Mouse (Mus musculus) urinary bladder, adult 2 months (tissue): ENCODE results near the gene Slc9b1. TPM values are rescaled to one million over a fixed set of nuclear protein-coding genes. Genes with fewer than 3 reads are reported as not detected.

Source experiments
- DNase-seq: peaks from one replicate; pipeline ENCODE4 v3.0.0; 2022; ENCODE audit warnings: low spot score
- polyA plus RNA-seq: library from polyadenylated mRNA; depleted of rRNA; stranded (reverse); fragments of >200 nt; gene quantifications from 2 replicates; pipeline ENCODE4 v1.2.3, GENCODE M21; 2012

Slc9b1 gene
- polyA plus RNA-seq, 1 experiment: 0.28 TPM

DNA sequence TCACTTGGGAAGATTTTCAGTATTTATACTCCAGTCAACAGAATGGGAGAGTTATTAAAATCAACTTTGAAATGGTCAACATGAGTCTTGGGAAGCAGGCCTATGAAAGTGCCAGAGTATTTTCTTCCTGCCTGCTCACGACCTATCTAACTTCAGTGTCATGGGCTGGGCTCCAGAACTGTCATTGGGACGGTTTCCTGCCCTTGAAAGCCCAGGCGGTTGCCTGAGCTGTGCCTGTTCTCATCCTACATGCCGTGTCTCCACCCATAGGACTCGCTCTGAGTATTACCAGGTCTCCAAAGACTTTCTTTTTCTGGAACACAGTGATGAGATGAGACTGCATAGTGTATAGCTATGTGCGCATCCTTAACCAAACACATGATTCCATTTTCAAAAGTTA lies 45.4 kb downstream of the Slc9b1 start:
- DNase-seq: no peak

- no peak for DNase-seq
Measured at GRCm38 (mm10) chr3:135395085-135395484, 47.3 kb downstream of the Slc9b1 start.

- DNase-seq: no peak
Measured at GRCm38 (mm10) chr3:135396081-135396480, 48.3 kb downstream of the Slc9b1 start.

- no peak for DNase-seq
Measured at GRCm38 (mm10) chr3:135397112-135397511, 49.3 kb downstream of the Slc9b1 start.

DNA sequence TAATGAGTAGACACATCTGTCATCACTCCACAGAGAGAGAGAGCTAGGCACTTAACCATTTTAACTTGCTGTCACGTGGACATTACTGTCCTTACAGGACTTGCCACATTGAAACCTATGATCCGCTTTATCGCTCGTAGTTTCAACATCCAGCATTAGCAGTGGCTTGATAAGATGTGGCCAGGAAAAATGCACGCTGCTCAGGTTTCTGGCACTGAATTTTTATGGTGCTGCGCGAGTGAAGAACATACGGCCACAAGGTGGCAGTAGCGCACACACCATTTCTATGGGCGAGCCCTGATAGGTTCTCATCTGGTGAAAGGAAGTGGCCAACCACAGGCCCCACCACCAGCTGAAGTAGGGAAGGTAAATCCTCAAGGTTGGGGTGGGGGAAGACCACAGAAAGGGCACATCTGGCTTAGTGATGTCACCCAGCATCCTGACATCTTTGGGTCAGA lies 54.4 kb downstream of the Slc9b1 start:
- peak; percentile 67 for DNase-seq

- no peak for DNase-seq
Measured at GRCm38 (mm10) chr3:135403211-135403610, 55.4 kb downstream of the Slc9b1 start.

GRCm38 (mm10) chr3:135403856-135404255 lies 56.0 kb downstream of the Slc9b1 start:
- DNase-seq: no peak

GRCm38 (mm10) chr3:135404599-135404998 lies 56.8 kb downstream of the Slc9b1 start:
- no peak for DNase-seq

GRCm38 (mm10) chr3:135407351-135407750 lies 59.5 kb downstream of the Slc9b1 start:
- no peak for DNase-seq

GRCm38 (mm10) chr3:135409219-135409618 lies 61.4 kb downstream of the Slc9b1 start:
- no peak for DNase-seq

- DNase-seq: no peak
Measured at GRCm38 (mm10) chr3:135411056-135411455, 63.2 kb downstream of the Slc9b1 start.

DNA sequence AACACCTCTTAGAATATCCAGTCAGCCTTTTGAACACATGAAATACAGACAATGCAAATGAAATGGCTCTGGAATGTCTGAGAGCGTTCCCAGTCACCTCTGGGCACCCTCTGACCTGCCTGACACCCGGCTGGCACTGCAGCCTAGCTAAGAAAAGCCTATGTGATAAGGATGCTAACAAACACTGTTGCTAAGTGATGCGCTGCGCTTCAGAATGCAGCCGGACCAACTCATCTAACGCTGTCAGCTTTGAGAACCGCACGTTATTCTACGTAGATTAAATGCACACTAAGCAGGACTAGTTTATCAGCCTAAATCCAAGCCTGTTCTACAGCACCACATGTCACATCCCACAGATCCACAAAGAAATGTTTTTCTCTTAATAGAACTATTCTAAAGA lies 64.0 kb downstream of the Slc9b1 start:
- DNase-seq: no peak

GRCm38 (mm10) chr3:135417245-135417644 lies 69.4 kb downstream of the Slc9b1 start:
- no peak for DNase-seq

- no peak for DNase-seq
Measured at GRCm38 (mm10) chr3:135417799-135418198, 70.0 kb downstream of the Slc9b1 start.

DNA sequence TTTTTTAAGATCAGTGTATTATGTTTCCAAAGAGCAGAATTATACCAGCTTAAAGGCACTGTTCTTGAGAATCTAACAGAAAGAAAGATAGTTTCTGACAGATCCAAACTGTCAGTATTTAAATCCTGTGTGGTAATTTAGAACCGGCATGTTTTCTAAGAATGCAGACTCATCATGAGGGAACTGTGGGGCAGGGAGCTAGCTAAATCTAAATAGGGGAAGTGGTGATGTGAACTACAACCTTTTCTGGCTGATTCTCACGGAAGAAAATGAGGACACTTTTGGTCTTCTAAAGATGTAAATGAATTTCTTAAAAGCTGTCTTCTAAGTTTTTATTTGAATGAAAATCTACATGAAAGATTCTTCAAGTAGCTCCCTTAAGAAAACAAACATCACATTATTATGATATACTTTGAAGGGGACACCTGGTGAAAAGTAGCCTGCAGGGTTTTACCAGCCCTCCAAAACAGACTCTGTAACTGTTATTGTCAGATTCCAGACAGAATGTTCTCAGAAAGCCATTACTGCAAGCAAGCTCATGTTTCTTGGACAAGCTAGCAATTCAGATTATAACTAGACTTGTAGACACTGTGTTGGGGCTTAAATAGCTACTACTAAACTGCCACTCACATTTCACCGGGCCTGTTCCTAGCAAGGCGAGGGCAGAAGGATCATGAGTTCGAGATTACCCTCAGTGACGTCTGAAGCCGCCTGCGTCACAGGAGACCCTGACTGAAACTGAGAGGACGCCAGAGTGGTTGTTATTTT lies 72.9 kb downstream of the Slc9b1 start:
- DNase-seq: no peak

DNA sequence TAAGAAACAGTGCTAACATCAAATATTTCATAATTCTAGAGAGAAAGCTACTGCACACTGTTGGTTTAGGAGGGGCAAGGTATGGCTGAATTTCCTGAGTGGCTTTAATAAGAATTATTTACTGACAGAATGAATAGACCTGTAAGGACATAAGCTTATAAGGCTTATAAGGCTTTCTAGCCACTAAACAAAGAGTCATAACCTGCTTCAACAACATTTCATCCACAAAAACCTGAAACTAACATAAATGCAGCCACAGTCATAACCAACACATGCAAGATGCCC lies 73.4 kb downstream of the Slc9b1 start:
- DNase-seq: no peak

- no peak for DNase-seq
Measured at GRCm38 (mm10) chr3:135422232-135422855, 74.5 kb downstream of the Slc9b1 start.

DNA sequence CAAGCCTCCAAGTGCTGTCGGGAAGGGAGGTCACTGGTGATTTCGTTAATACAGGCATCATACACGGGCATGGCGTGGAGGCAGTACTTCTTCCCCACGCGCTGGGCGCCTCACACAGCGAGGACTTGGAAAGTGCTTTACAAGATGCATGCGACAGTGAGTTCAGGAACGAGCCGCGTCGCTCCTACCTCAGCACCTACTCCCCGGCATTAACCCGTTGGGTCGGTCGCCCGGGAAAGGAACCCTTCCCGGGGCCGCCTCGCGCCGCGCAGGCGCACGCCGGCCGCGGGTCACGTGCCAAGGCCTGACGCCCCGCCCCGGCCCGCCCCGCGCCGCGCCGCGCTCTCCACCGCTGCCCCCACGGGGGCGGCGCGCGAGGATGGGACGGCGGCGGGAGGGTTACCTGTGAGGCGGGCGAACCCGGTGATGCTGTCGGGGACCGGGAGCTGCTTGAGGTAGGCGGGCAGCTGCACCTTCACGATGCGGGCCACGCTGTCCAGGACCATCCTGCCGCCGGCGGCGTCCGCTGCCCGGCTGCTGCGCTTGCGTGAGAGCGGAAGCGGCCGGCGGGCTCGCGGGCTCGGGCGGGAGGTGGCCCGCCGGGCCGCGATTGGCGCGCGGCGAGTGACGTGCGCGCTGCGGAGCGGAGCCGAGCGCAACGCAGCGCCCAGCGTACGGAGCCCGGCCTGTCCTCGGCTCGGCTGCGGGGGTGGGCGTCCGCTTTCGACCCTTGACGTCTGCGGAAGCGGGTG lies 75.2 kb downstream of the Slc9b1 start:
- DNase-seq: peak; percentile 92

DNA sequence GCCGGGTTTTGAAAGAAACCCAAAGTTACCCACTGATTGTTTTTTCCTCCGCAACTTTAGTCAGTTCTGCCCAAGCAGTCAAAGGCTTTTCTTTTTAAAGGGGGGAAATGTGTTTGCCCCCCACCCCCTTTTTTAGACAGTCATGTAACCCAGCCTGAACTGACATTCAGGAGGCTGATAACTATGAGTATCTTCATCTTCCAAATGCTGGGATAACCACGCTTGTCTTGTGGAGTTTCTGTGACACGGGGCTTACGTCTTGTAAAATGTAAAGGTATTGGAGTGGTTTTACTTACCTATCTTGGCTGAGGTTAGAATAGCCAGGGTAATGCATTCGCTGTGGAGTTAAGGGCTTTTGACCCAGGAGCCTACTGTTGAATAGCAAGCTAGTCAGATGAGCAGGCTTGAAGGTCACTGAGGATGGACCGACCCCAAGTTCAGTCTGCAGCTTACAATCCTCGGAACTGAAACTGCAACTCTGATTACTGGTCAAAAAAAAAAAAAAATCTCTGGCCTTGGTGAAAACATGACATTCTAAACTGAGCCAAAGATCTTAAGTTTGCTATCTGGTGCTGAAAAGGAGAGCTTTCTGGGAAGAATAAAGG lies 75.9 kb downstream of the Slc9b1 start, which contains the start of gene Cisd2:
Gene Cisd2 (minus strand): TSS at position 318 of the 605 bp plus-strand sequence.
- no peak for DNase-seq

DNA sequence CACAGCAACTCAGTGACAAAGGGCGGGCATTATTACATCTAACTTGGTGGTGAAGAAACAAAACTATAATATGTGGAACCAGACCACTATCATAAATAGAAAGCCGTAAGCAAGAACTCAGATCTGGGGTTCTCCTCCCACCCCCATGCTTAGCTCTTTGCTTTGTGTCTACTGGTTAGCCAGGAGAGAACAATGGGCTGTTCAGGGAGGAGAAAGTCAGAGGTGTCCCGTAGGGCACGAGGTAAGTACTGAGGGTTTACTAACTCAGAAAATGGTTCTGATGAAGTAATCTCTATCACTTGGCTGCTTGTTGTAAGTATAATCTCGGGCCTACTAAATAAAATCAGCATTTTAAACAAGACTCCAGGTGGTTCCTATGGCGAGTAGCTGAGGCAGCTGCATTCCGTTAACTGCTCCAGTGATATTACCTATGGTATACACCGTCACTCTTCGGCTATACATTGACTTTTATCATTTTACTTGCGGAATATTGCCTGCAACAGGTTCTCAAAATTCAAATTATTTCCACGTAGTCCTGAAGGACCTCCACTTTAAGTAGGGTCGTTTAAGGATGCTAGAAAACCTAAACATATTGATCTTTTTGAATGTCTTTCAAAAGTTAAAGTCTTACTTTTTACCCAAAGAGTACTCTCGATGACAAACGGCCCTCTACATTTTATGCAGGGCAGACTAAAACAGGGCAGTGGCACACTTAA lies 89.2 kb downstream of the Slc9b1 start:
- no peak for DNase-seq

DNA sequence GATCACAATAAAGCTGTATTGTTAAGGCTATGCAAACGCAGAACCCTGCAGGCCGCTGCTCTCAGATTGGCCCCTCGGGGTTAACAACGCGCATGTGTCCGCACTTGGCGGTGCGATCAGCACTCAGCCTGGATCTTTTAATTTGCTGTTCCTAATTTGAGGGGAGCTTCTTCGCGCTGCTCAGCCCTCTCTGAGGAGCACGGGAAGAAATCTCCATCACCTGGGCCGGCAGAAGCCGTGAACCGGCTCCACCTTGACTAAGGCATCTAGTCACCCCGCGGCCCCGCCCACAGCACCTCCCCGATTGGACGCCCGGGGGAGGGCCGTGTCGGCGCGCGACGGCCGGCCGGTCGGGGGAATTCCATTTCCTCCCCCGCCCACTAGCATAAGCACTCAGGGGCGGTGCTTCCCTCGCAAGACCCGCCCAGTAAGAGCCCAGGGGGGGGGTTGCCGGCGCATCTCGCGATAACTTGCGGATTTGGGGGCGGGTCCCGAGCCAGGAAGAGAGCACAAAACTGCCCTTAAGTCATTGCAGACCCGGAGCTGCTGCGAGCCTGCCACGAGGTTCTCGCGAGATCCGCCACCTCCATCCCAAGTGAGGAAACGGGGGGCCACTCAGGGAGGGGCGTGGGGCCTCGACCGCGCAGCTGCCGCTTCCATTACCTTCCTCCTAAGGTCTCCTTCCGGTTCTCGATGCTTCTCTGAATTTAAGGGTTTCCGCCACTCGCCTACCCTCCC lies 90.1 kb downstream of the Slc9b1 start, which contains the start of gene Ube2d3:
Gene Ube2d3 (plus strand): TSS at position 392 of the 738 bp plus-strand sequence.
- peak; percentile 98 for DNase-seq
